Mouse (Mus musculus) CH12.LX (cell line): ENCODE results near the gene Ulbp1. TPM values are rescaled to one million over a fixed set of nuclear protein-coding genes. Genes with fewer than 3 reads are reported as not detected.
"Not testable (repeated sequence)": the region's sequence is repeated elsewhere in the genome, so short reads cannot be mapped to it uniquely, and the experiment has no call there.

Experiments
- DNase-seq: peaks from one replicate; pipeline ENCODE4 v3.0.0-alpha.2; 2013; ENCODE audit errors: extremely low read depth
- H3K27ac ChIP-seq: 2 replicates; pipeline ENCODE4 v1.5.1; 2012; ENCODE audit warnings: low read depth, mild to moderate bottlenecking, control low read depth, moderate library complexity; ENCODE audit not compliant: insufficient read depth
- H3K27me3 ChIP-seq: replicated peaks from 2 replicates; pipeline ENCODE3; 2012; ENCODE audit warnings: inconsistent platforms
- H3K36me3 ChIP-seq, 2 experiments: replicated peaks in 1 of 2; 2 replicates each; pipeline versions ENCODE3 to v1.6.1; 2012; ENCODE audit warnings: inconsistent platforms in 1 of 2, low read length in 1 of 2, mild to moderate bottlenecking in 1 of 2, mixed read lengths in 1 of 2, moderate library complexity in 1 of 2; ENCODE audit not compliant: control insufficient read depth in 1 of 2, insufficient read depth in 1 of 2
- H3K4me1 ChIP-seq, 2 experiments: 2 replicates each; pipeline ENCODE4 v1.6.1; 2012; ENCODE audit warnings: inconsistent platforms in 1 of 2, moderate library complexity in 1 of 2; ENCODE audit not compliant: insufficient read depth in 2 of 2, control insufficient read depth in 1 of 2
- H3K4me2 ChIP-seq: 2 replicates; pipeline ENCODE4 v1.6.1; 2012; ENCODE audit warnings: low read depth, mild to moderate bottlenecking, control low read depth; ENCODE audit not compliant: poor library complexity, insufficient read depth, severe bottlenecking
- H3K4me3 ChIP-seq, 3 experiments: fragments of 150-350 bp in 1 of 3; sonication (generic) in 1 of 3; replicated peaks in 1 of 3; 2 replicates each; pipeline versions ENCODE3 to v1.5.1; 2011 to 2012; ENCODE audit warnings: low read depth in 2 of 3, low read length in 2 of 3, mild to moderate bottlenecking in 2 of 3, moderate library complexity in 2 of 3, control low read depth in 1 of 3, improper control_type of control experiment in 1 of 3, inconsistent platforms in 1 of 3, mixed read lengths in 1 of 3; ENCODE audit not compliant: poor library complexity in 1 of 3
- H3K79me2 ChIP-seq: replicated peaks from 2 replicates; pipeline ENCODE4 v1.6.1; 2012; ENCODE audit warnings: mild to moderate bottlenecking, moderate library complexity; ENCODE audit not compliant: control insufficient read depth, poor library complexity, insufficient read depth, severe bottlenecking; ENCODE audit errors: extremely low read depth
- H3K9ac ChIP-seq: 2 replicates; pipeline ENCODE4 v1.6.1; 2012; ENCODE audit warnings: low read depth, mild to moderate bottlenecking, control low read depth, moderate library complexity; ENCODE audit not compliant: insufficient read depth
- H3K9me3 ChIP-seq: replicated peaks from 2 replicates; pipeline ENCODE3; 2012; ENCODE audit warnings: low read length, inconsistent platforms, mixed read lengths
- BHLHE40 ChIP-seq: IDR thresholded peaks from 2 replicates; pipeline ENCODE4 v1.6.1; 2011; ENCODE audit warnings: mild to moderate bottlenecking, low read depth, low read length, improper control_type of control experiment
- CTCF ChIP-seq, 2 experiments: IDR thresholded peaks in 1 of 2; conservative IDR thresholded peaks in 1 of 2; 2 replicates each; pipeline ENCODE4 v1.5.1; 2011 to 2012; ENCODE audit warnings: low read depth in 2 of 2, low read length in 2 of 2, improper control_type of control experiment in 1 of 2, inconsistent platforms in 1 of 2, mild to moderate bottlenecking in 1 of 2, moderate library complexity in 1 of 2
- E2F4 ChIP-seq: IDR thresholded peaks from 2 replicates; pipeline ENCODE4 v1.6.1; 2011; ENCODE audit warnings: low read depth, low read length, improper control_type of control experiment; ENCODE audit not compliant: insufficient replicate concordance
- ELF1 ChIP-seq: IDR thresholded peaks from 2 replicates; pipeline ENCODE4 v1.6.1; 2014; ENCODE audit warnings: low read depth, mild to moderate bottlenecking, inconsistent platforms, low read length, improper control_type of control experiment
- EP300 ChIP-seq: IDR thresholded peaks from 2 replicates; pipeline ENCODE4 v1.6.1; 2011; ENCODE audit warnings: low read length, improper control_type of control experiment
- ETS1 ChIP-seq: conservative IDR thresholded peaks from 2 replicates; pipeline ENCODE4 v1.6.1; 2012; ENCODE audit warnings: low read depth, mild to moderate bottlenecking, inconsistent platforms, low read length, improper control_type of control experiment, moderate library complexity
- HCFC1 ChIP-seq: IDR thresholded peaks from 2 replicates; pipeline ENCODE4 v1.6.1; 2012; ENCODE audit warnings: low read depth, mild to moderate bottlenecking, inconsistent platforms, low read length, improper control_type of control experiment
- IRF4 ChIP-seq: IDR thresholded peaks from 2 replicates; pipeline ENCODE4 v1.6.1; 2014; ENCODE audit warnings: low read depth, mild to moderate bottlenecking, inconsistent platforms, low read length, improper control_type of control experiment
- JUN ChIP-seq: IDR thresholded peaks from 2 replicates; pipeline ENCODE4 v1.6.1; 2011; ENCODE audit warnings: low read depth, mild to moderate bottlenecking, low read length, improper control_type of control experiment, moderate library complexity; ENCODE audit not compliant: insufficient read depth
- JUND ChIP-seq: conservative IDR thresholded peaks from 2 replicates; pipeline ENCODE4 v1.6.1; 2011; ENCODE audit warnings: low read depth, low read length, improper control_type of control experiment
- KAT2A ChIP-seq: IDR thresholded peaks from 2 replicates; pipeline ENCODE4 v1.6.1; 2012; ENCODE audit warnings: low read length, improper control_type of control experiment, inconsistent platforms; ENCODE audit not compliant: insufficient replicate concordance
- MAX ChIP-seq: IDR thresholded peaks from 2 replicates; pipeline ENCODE4 v1.6.1; 2011; ENCODE audit warnings: low read length, improper control_type of control experiment
- MAZ ChIP-seq: IDR thresholded peaks from 2 replicates; pipeline ENCODE4 v1.6.1; 2012; ENCODE audit warnings: low read depth, mild to moderate bottlenecking, inconsistent platforms, low read length, improper control_type of control experiment, moderate library complexity
- MEF2A ChIP-seq: IDR thresholded peaks from 2 replicates; pipeline ENCODE4 v1.6.1; 2014; ENCODE audit warnings: low read depth, mild to moderate bottlenecking, inconsistent platforms, low read length, improper control_type of control experiment, borderline replicate concordance
- MXI1 ChIP-seq: IDR thresholded peaks from 2 replicates; pipeline ENCODE4 v1.6.1; 2011; ENCODE audit warnings: mild to moderate bottlenecking, low read depth, low read length, improper control_type of control experiment
- MYC ChIP-seq: IDR thresholded peaks from 2 replicates; pipeline ENCODE4 v1.6.1; 2011; ENCODE audit warnings: low read depth, mild to moderate bottlenecking, improper control_type of control experiment, low read length
- NELFE ChIP-seq: IDR thresholded peaks from 2 replicates; pipeline ENCODE4 v1.6.1; 2011; ENCODE audit warnings: low read depth, low read length, improper control_type of control experiment
- NRF1 ChIP-seq: IDR thresholded peaks from 2 replicates; pipeline ENCODE4 v1.6.1; 2014; ENCODE audit warnings: low read depth, mild to moderate bottlenecking, inconsistent platforms, low read length, improper control_type of control experiment, moderate library complexity
- PAX5 ChIP-seq: IDR thresholded peaks from 2 replicates; pipeline ENCODE4 v1.6.1; 2012; ENCODE audit warnings: low read length, inconsistent platforms, mixed read lengths
- POLR2A ChIP-seq: IDR thresholded peaks from 2 replicates; pipeline ENCODE4 v1.6.1; 2011; ENCODE audit warnings: low read depth, mild to moderate bottlenecking, improper control_type of control experiment, low read length
- POLR2AphosphoS2 ChIP-seq: IDR thresholded peaks from 2 replicates; pipeline ENCODE4 v1.6.1; 2011; ENCODE audit warnings: low read depth, low read length, improper control_type of control experiment
- RAD21 ChIP-seq: IDR thresholded peaks from 2 replicates; pipeline ENCODE4 v1.6.1; 2011; ENCODE audit warnings: low read depth, mild to moderate bottlenecking, low read length, improper control_type of control experiment, moderate library complexity
- RCOR1 ChIP-seq: conservative IDR thresholded peaks from 2 replicates; pipeline ENCODE4 v1.6.1; 2012; ENCODE audit warnings: low read depth, mild to moderate bottlenecking, inconsistent platforms, low read length, improper control_type of control experiment
- SIN3A ChIP-seq: IDR thresholded peaks from 2 replicates; pipeline ENCODE4 v1.6.1; 2012; ENCODE audit warnings: low read length, improper control_type of control experiment, inconsistent platforms
- SMC3 ChIP-seq: IDR thresholded peaks from 2 replicates; pipeline ENCODE4 v1.6.1; 2011; ENCODE audit warnings: low read depth, low read length, improper control_type of control experiment
- TCF12 ChIP-seq: IDR thresholded peaks from 2 replicates; pipeline ENCODE4 v1.6.1; 2014; ENCODE audit warnings: low read depth, mild to moderate bottlenecking, inconsistent platforms, low read length, improper control_type of control experiment
- UBTF ChIP-seq: IDR thresholded peaks from 2 replicates; pipeline ENCODE4 v1.6.1; 2012; ENCODE audit warnings: low read depth, mild to moderate bottlenecking, inconsistent platforms, low read length, improper control_type of control experiment, moderate library complexity
- USF1 ChIP-seq: IDR thresholded peaks from 2 replicates; pipeline ENCODE4 v1.6.1; 2014; ENCODE audit warnings: low read depth, mild to moderate bottlenecking, inconsistent platforms, low read length, improper control_type of control experiment
- USF2 ChIP-seq: conservative IDR thresholded peaks from 2 replicates; pipeline ENCODE4 v1.6.1; 2011; ENCODE audit warnings: low read depth, low read length, improper control_type of control experiment
- ZC3H11A ChIP-seq: IDR thresholded peaks from 2 replicates; pipeline ENCODE4 v1.6.1; 2012; ENCODE audit warnings: low read depth, mild to moderate bottlenecking, inconsistent platforms, low read length, improper control_type of control experiment
- ZKSCAN1 ChIP-seq: IDR thresholded peaks from 2 replicates; pipeline ENCODE4 v1.6.1; 2012; ENCODE audit warnings: low read depth, inconsistent platforms, low read length, improper control_type of control experiment, borderline replicate concordance
- ZMIZ1 ChIP-seq: IDR thresholded peaks from 2 replicates; pipeline ENCODE4 v1.6.1; 2012; ENCODE audit warnings: low read depth, mild to moderate bottlenecking, inconsistent platforms, low read length, improper control_type of control experiment
- ZNF384 ChIP-seq: IDR thresholded peaks from 2 replicates; pipeline ENCODE4 v1.6.1; 2012; ENCODE audit warnings: low read depth, low read length, improper control_type of control experiment, inconsistent platforms
- dilution Hi-C: fragments of 300-500 bp; cut with MboI; formaldehyde crosslinking; loops from 2 replicates; pipeline ENCODE4 v1.14.3; 2020; ENCODE audit warnings: low sequenced_read_pairs; ENCODE audit not compliant: extremely low pct_unique_long_range_greater_than_20kb, extremely low pct_ligation_motif_present
- in situ Hi-C: fragments of 300-500 bp; cut with MboI; formaldehyde crosslinking; loops from 3 replicates; pipeline ENCODE4 v1.14.3; 2019; ENCODE audit warnings: low sequenced_read_pairs, low pct_ligation_motif_present, low pct_unique_long_range_greater_than_20kb, mixed read lengths
- polyA plus RNA-seq: library from polyadenylated mRNA; unstranded; fragments of >175 nt; gene quantifications from 2 replicates; pipeline ENCODE4 v1.2.1, GENCODE M21; 2012; ENCODE audit warnings: low read depth; ENCODE audit not compliant: insufficient read length
- total RNA-seq, 2 experiments: library from RNA; depleted of rRNA; stranded (reverse); fragments of 300-350 nt in 1 of 2; fragments of >200 nt in 1 of 2; gene quantifications; 2 replicates each; pipeline ENCODE4 v1.2.3; 2012 to 2014

The Ulbp1 gene
- total RNA-seq (2012; rRNA removed) (70.1 and 78.3 TPM in 2 replicates), total RNA-seq (2014; rRNA removed) (141 and 159 TPM in 2 replicates), polyA plus RNA-seq (87.3 and 92.9 TPM in 2 replicates)

- H3K4me2 ChIP-seq: peak within 1 kb of the TSS; percentile 98
- peak; percentile 91 for DNase-seq
- H3K4me1 ChIP-seq: peaks cover 0 to 6% of the 10 kb centered on the region in 2 experiments; a peak in 2 of 4 replicates
- H3K27me3 ChIP-seq: no peaks in the 10 kb centered on the region
- peak within 1 kb of the TSS; percentile 97 for H3K27ac ChIP-seq
- H3K36me3 ChIP-seq: peaks cover 12 to 14% of the 10 kb centered on the region in 2 experiments
- peaks cover 44% of the 10 kb centered on the region for H3K79me2 ChIP-seq
- in situ Hi-C loops: no loop called here
- TF ChIP-seq USF1 (no peak), MEF2A (peak; percentile 31; the same call in 1 of the 2 replicates), KAT2A (no peak), TCF12 (peak; percentile 66), ZC3H11A (no peak), MAX (peak; percentile 93), POLR2AphosphoS2 (no peak), POLR2A (peak; percentile 69), EP300 (no peak), HCFC1 (peak; percentile 62), ETS1 (0 out of 2 replicates have a peak, but pooled peaks have one; percentile 18), MYC (no peak), UBTF (no peak), E2F4 (peak; percentile 95), JUND (no peak), MAZ (peak; percentile 86; the same call in 1 of the 2 replicates), JUN (no peak), BHLHE40 (no peak), PAX5 (no peak), MXI1 (no peak), RCOR1 (no peak), SIN3A (peak; percentile 85; the same call in 1 of the 2 replicates), ZNF384 (no peak), USF2 (no peak), ZKSCAN1 (no peak), RAD21 (no peak), CTCF (conservative IDR thresholded peaks at IDR 0.05 in 1 of 2, IDR thresholded peaks at IDR 0.05 in 1 of 2; ENCODE audit: low read depth in 2 of 2, low read length in 2 of 2) (no peak), NELFE (peak; percentile 75), IRF4 (no peak; the same call in 1 of the 2 replicates), ELF1 (peak; percentile 87), SMC3 (no peak), NRF1 (peak; percentile 69), ZMIZ1 (no peak)
- TF ChIP-seq, all 38 proteins: peak for 12
- Histone ChIP-seq H3K9me3 (peaks cover 6% of the 10 kb centered on the region), H3K9ac (peak within 1 kb of the TSS; percentile 100), H3K4me3 (peak within 1 kb of the TSS; percentile 59 to 79 (median 76))
- dilution Hi-C loops: no loop called here
These were observed at the start of gene Ulbp1 for GRCm38 (mm10) chr10:7473197-7473889. TSS of gene Ulbp1 (minus strand) at chr10:7473638.

- H3K79me2 ChIP-seq, H3K4me1 ChIP-seq, H3K4me3 ChIP-seq, H3K4me2 ChIP-seq, dilution Hi-C loops, H3K9me3 ChIP-seq, H3K9ac ChIP-seq, H3K36me3 ChIP-seq, in situ Hi-C loops, H3K27ac ChIP-seq, DNase-seq, H3K27me3 ChIP-seq: not testable (repeated sequence)
These were observed 24.7 kb upstream of the Ulbp1 start for GRCm38 (mm10) chr10:7498180-7498579.
